Mouse (Mus musculus): Measurements from ENCODE around the gene Fgd3.

DNA sequence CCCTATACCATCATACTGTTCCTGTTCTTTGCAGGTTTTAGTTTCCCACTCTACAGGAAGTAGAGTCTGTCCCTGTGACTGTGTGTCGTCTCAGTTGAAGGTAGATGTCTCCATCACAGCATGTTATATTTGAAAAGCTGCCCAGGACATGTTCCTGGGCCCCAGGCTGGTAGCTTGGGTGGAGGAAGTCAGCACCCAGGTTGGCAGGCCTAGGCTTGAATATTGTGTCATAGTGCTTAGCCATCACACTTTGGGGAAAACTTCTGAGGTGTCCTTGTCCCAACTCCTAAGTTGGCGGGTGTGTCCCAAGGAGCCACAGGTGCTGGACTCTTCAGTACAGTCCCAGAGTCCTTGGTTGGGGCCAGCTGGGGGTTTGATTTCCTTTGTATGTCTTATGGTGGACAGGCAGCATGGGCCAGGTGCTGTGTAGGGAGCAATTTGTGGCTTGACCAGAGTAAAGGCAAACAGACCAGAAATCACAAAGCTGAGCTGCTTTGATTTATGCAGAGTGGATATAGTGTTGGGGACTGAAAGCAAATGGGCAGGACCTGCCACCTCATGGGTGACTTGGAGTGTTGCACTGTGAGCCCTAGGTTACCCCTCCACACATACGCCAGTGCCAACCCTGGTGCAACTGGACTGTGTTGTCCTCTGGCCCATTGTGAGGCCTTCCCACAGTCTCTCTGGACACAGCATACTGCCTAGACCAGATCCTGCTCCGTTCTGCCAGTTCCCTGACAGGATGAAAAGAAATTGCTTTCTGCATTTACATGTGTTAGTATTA, 47.7 kb upstream of the Fgd3 start:
- TF ChIP-seq EP300 (IDR thresholded peaks at IDR 0.05; ENCODE audit: insufficient read depth, low read depth, low read length): no peak
- no peak for TF ChIP-seq POLR2A (IDR thresholded peaks at IDR 0.05; ENCODE audit: insufficient read depth, low read length)
